Mouse (Mus musculus): ENCODE results near the gene Ralgps1. TPM values are rescaled to one million over a fixed set of nuclear protein-coding genes. Genes with fewer than 3 reads are reported as not detected.

The Ralgps1 gene
- 18.8 and 20.4 TPM in 2 replicates for polyA plus RNA-seq (2012; rRNA removed)

DNA sequence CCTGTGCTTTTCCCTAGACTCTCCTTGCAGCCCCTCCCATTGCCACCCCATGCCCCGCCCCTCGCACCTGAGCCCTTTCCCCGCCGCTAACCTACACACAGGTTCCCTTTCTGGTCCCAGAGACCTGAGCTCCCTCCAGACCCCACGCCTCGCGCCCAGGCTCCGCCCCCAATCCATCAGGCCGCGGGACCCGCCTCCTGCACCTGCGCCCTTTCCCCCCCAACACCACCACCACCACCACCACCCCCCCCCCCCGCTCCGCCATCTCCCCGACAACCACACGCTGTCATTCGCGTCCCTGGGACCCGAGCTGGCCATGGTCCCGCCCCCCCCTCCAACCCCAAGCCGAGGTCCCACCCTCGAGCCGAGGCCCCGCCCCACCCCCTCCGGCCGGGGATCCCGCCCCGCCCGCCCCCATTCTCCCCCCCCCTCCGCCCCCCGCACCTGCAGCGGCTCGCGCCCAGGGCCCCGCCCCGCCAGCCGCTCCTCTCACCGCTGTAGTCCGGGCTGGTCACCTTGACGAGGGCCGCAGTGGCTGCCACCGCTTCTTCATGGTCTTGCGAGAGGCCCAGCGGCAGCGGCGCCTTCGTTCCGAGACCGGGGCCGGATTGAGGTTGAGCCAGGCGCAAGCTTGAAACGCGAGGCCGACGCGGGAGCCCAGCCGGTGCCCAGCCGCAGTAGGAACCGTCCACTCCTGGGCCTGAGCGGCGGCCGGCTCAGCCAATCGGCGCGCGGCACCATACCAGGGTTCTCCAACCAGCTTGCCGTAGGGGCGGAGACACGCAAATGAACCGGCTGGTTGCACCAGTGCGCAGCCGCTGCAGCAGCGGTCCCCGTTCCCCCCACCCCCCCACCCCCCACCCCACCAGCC, at the start of gene Ralgps1:
Gene Ralgps1 (minus strand): TSS at position 710 of the 871 bp plus-strand sequence.
- H3K27ac ChIP-seq (ENCODE audit: control insufficient read depth, insufficient read depth, low read length): peak within 1 kb of the TSS; percentile 37; the same call in 1 of the 2 replicates
- WGBS: under 1% methylated on average over 52 of the region's 74 CpGs
- H3K4me3 ChIP-seq (ENCODE audit: control insufficient read depth, insufficient read depth, low read length): peak within 1 kb of the TSS; percentile 97
- no peaks in the 10 kb centered on the region for H3K36me3 ChIP-seq (ENCODE audit: control insufficient read depth, insufficient read depth, low read length)
- peaks cover 7% of the 10 kb centered on the region for H3K4me1 ChIP-seq (replicated peaks; ENCODE audit: control insufficient read depth, insufficient read depth, low read length)
- DNase-seq: peak; percentile 96
- TF ChIP-seq CTCF (IDR thresholded peaks at IDR 0.05; ENCODE audit: borderline replicate concordance, control insufficient read depth, extremely low read depth, insufficient read depth, low read length, poor library complexity) (no peak), POLR2A (IDR thresholded peaks at IDR 0.05; ENCODE audit: control insufficient read depth, extremely low read depth, insufficient read depth, low read length, poor library complexity) (no peak)
- H3K27me3 ChIP-seq (ENCODE audit: control insufficient read depth, insufficient read depth, low read length): no peaks in the 10 kb centered on the region

DNA sequence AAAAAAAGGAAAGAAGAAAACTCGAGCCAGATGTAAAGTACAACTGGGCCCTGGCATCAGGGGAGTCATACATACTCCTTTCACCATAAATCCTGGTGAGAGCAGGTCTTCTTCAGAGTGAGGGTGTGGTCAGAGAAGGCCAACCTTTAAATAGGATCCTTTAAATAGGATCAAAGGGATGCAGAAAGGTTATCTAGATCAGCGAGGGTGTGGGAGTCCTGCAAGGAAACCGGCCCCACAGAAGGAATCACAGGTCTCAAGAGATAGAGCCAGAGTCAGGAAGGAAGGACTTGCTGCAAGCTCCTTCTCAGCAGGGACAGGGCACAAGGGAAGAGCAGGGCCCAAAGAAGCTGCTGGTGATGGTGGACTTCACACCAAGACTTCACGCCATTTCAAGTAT, 46.2 kb upstream of the Ralgps1 start:
- WGBS: 86% methylated on average over 4 of the region's 4 CpGs
- no peaks in the 10 kb centered on the region for H3K4me1 ChIP-seq (replicated peaks; ENCODE audit: control insufficient read depth, insufficient read depth, low read length)
- H3K27ac ChIP-seq (ENCODE audit: control insufficient read depth, insufficient read depth, low read length): no peak overlapping the region
- TF ChIP-seq CTCF (IDR thresholded peaks at IDR 0.05; ENCODE audit: borderline replicate concordance, control insufficient read depth, extremely low read depth, insufficient read depth, low read length, poor library complexity) (no peak), POLR2A (IDR thresholded peaks at IDR 0.05; ENCODE audit: control insufficient read depth, extremely low read depth, insufficient read depth, low read length, poor library complexity) (no peak)
- no peak overlapping the region for H3K4me3 ChIP-seq (ENCODE audit: control insufficient read depth, insufficient read depth, low read length)
- H3K27me3 ChIP-seq (ENCODE audit: control insufficient read depth, insufficient read depth, low read length): no peaks in the 10 kb centered on the region
- H3K36me3 ChIP-seq (ENCODE audit: control insufficient read depth, insufficient read depth, low read length): peaks cover 6% of the 10 kb centered on the region
- no peak for DNase-seq

DNA sequence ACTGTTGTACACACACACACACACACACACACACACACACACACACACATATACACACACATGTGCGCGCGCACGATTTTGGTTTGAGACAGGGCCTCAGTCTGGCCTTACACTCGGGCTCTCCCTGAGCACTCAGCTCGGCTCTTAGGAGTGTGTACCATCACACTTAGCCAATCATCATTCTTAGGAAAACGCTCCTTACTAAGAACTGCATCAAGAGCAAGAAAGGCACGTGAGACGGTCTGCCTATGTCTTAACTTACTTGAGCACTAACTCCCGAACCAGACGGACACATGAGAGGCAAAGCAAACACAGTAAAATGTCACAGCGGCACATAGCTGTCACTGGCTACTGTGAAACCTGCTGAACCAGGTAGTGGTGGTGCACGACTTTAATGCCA, 42.7 kb upstream of the Ralgps1 start:
- H3K4me3 ChIP-seq (ENCODE audit: control insufficient read depth, insufficient read depth, low read length): no peak overlapping the region
- TF ChIP-seq POLR2A (IDR thresholded peaks at IDR 0.05; ENCODE audit: control insufficient read depth, extremely low read depth, insufficient read depth, low read length, poor library complexity) (no peak), CTCF (IDR thresholded peaks at IDR 0.05; ENCODE audit: borderline replicate concordance, control insufficient read depth, extremely low read depth, insufficient read depth, low read length, poor library complexity) (no peak)
- no peak for DNase-seq
- H3K27ac ChIP-seq (ENCODE audit: control insufficient read depth, insufficient read depth, low read length): no peak overlapping the region
- 96% methylated on average over 13 of the region's 13 CpGs for WGBS
- H3K27me3 ChIP-seq (ENCODE audit: control insufficient read depth, insufficient read depth, low read length): no peaks in the 10 kb centered on the region
- no peaks in the 10 kb centered on the region for H3K4me1 ChIP-seq (replicated peaks; ENCODE audit: control insufficient read depth, insufficient read depth, low read length)
- peaks cover 20% of the 10 kb centered on the region for H3K36me3 ChIP-seq (ENCODE audit: control insufficient read depth, insufficient read depth, low read length)

DNA sequence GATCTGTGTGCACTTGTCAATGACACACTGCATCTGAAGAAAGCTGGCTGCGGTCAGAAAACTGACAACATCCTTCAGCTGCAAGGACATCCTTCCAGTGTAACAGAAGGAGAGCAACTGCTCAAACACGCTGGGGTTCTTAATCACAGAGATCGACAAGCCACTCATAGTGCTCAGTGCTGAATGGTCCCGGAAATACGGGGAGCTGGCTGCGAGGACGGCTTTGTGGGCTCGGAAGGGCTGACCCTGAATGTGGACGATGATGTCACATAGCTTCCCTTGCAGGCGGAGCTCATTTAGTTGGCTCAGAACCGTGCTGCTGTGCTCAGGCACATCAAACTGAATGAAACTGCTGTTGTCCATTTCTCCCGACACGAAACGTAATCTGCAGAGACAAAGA, 40.8 kb upstream of the Ralgps1 start:
- Histone ChIP-seq H3K36me3 (ENCODE audit: control insufficient read depth, insufficient read depth, low read length) (peaks cover 21% of the 10 kb centered on the region), H3K4me3 (ENCODE audit: control insufficient read depth, insufficient read depth, low read length) (no peak overlapping the region), H3K4me1 (replicated peaks; ENCODE audit: control insufficient read depth, insufficient read depth, low read length) (no peaks in the 10 kb centered on the region), H3K27me3 (ENCODE audit: control insufficient read depth, insufficient read depth, low read length) (no peaks in the 10 kb centered on the region), H3K27ac (ENCODE audit: control insufficient read depth, insufficient read depth, low read length) (no peak overlapping the region)
- no peak for DNase-seq
- no peak for TF ChIP-seq POLR2A (IDR thresholded peaks at IDR 0.05; ENCODE audit: control insufficient read depth, extremely low read depth, insufficient read depth, low read length, poor library complexity)
- no peak for TF ChIP-seq CTCF (IDR thresholded peaks at IDR 0.05; ENCODE audit: borderline replicate concordance, control insufficient read depth, extremely low read depth, insufficient read depth, low read length, poor library complexity)
- WGBS: 94% methylated on average over 14 of the region's 14 CpGs

DNA sequence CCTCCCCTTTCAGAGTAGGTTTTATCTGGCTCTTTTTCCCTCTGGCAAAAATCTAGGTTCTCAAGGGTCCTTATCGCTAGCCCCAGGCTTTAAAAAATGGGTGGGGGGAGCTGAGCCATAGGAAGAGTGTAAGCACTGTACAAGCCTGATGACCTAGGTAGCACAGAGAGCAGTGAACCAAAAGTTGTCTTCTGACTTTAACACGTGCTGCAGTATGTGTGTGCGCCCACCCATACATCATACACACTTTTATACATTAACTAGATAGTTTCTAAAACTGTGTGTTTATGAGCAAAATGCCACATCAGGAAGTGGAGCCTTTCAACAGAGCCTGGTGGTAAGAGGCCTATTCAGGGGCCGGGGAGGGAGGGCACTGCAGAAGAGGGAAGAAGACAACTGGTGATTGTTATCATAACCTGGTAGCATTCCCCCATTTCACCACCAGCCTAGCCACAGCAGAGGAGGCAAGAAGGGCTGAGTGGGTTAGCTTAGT, 32.3 kb upstream of the Ralgps1 start:
- H3K4me3 ChIP-seq (ENCODE audit: control insufficient read depth, insufficient read depth, low read length): no peak overlapping the region
- H3K36me3 ChIP-seq (ENCODE audit: control insufficient read depth, insufficient read depth, low read length): no peaks in the 10 kb centered on the region; the same call in 1 of the 2 replicates
- no peaks in the 10 kb centered on the region for H3K27me3 ChIP-seq (ENCODE audit: control insufficient read depth, insufficient read depth, low read length)
- peak; percentile 13 for DNase-seq
- H3K4me1 ChIP-seq (replicated peaks; ENCODE audit: control insufficient read depth, insufficient read depth, low read length): peaks cover 14% of the 10 kb centered on the region
- WGBS: 17% methylated on average over 4 of the region's 4 CpGs
- H3K27ac ChIP-seq (ENCODE audit: control insufficient read depth, insufficient read depth, low read length): peak overlapping the region; percentile 61; the same call in 1 of the 2 replicates
- TF ChIP-seq CTCF (IDR thresholded peaks at IDR 0.05; ENCODE audit: borderline replicate concordance, control insufficient read depth, extremely low read depth, insufficient read depth, low read length, poor library complexity) (no peak), POLR2A (IDR thresholded peaks at IDR 0.05; ENCODE audit: control insufficient read depth, extremely low read depth, insufficient read depth, low read length, poor library complexity) (no peak)

GRCm38 (mm10) chr2:33402638-33403037, 31.4 kb upstream of the Ralgps1 start:
- 79% methylated on average over 5 of the region's 5 CpGs for WGBS
- no peak overlapping the region for H3K27ac ChIP-seq (ENCODE audit: control insufficient read depth, insufficient read depth, low read length)
- DNase-seq: no peak
- H3K4me3 ChIP-seq (ENCODE audit: control insufficient read depth, insufficient read depth, low read length): no peak overlapping the region
- no peaks in the 10 kb centered on the region for H3K27me3 ChIP-seq (ENCODE audit: control insufficient read depth, insufficient read depth, low read length)
- TF ChIP-seq CTCF (IDR thresholded peaks at IDR 0.05; ENCODE audit: borderline replicate concordance, control insufficient read depth, extremely low read depth, insufficient read depth, low read length, poor library complexity): no peak
- no peak for TF ChIP-seq POLR2A (IDR thresholded peaks at IDR 0.05; ENCODE audit: control insufficient read depth, extremely low read depth, insufficient read depth, low read length, poor library complexity)
- no peaks in the 10 kb centered on the region for H3K36me3 ChIP-seq (ENCODE audit: control insufficient read depth, insufficient read depth, low read length)
- H3K4me1 ChIP-seq (replicated peaks; ENCODE audit: control insufficient read depth, insufficient read depth, low read length): peaks cover 14% of the 10 kb centered on the region

Measured in thymus, adult 2 months (tissue).